Mouse (Mus musculus) limb, embryonic 14.5 days (tissue): ENCODE measurements around the gene Tasp1. TPM values are rescaled to one million over a fixed set of nuclear protein-coding genes. Genes with fewer than 3 reads are reported as not detected.
"Not testable (repeated sequence)": the region's sequence is repeated elsewhere in the genome, so short reads cannot be mapped to it uniquely, and the experiment has no call there.

Experiments used
- ATAC-seq: fragments of 200-750 bp; cut with Nextera tagmentation; 2 replicates; pipeline ENCODE4 v1.8.0; 2017; ENCODE audit warnings: low read depth, moderate number of reproducible peaks, moderate TSS enrichment; ENCODE audit not compliant: low FRiP score
- DNase-seq: peaks from one replicate; pipeline ENCODE4 v3.0.0-alpha.2; 2015; ENCODE audit warnings: low spot score
- H3K27ac ChIP-seq: fragments of 300-500 bp; sonication (generic); replicated peaks from 2 replicates; pipeline ENCODE4 v1.5.1; 2014; ENCODE audit warnings: low read depth, mild to moderate bottlenecking, low read length, moderate library complexity, mixed read lengths
- H3K27me3 ChIP-seq: fragments of 300-500 bp; sonication (generic); 2 replicates; pipeline ENCODE4 v1.6.1; 2014; ENCODE audit warnings: low read length, mixed read lengths; ENCODE audit not compliant: control insufficient read depth, insufficient read depth
- H3K36me3 ChIP-seq: fragments of 300-500 bp; sonication (generic); 2 replicates; pipeline ENCODE4 v1.6.1; 2014; ENCODE audit warnings: mild to moderate bottlenecking, low read length, moderate library complexity, mixed read lengths; ENCODE audit not compliant: control insufficient read depth, insufficient read depth
- H3K4me1 ChIP-seq: fragments of 300-500 bp; sonication (generic); 2 replicates; pipeline ENCODE4 v1.6.1; 2014; ENCODE audit warnings: antibody characterized with exemption, low read length, mixed read lengths; ENCODE audit not compliant: control insufficient read depth, insufficient read depth
- H3K4me2 ChIP-seq: fragments of 300-500 bp; sonication (generic); replicated peaks from 2 replicates; pipeline ENCODE4 v1.6.1; 2014; ENCODE audit warnings: low read depth, mild to moderate bottlenecking, low read length, moderate library complexity; ENCODE audit not compliant: severe bottlenecking
- H3K4me3 ChIP-seq: fragments of 300-500 bp; sonication (generic); replicated peaks from 2 replicates; pipeline ENCODE4 v1.5.1; 2014; ENCODE audit warnings: low read length
- H3K9ac ChIP-seq: fragments of 300-500 bp; sonication (generic); 2 replicates; pipeline ENCODE4 v1.6.1; 2014; ENCODE audit warnings: mild to moderate bottlenecking, low read depth, low read length, moderate library complexity; ENCODE audit not compliant: severe bottlenecking
- H3K9me3 ChIP-seq: fragments of 300-500 bp; sonication (generic); 2 replicates; pipeline ENCODE4 v1.6.1; 2016; ENCODE audit warnings: low read length; ENCODE audit not compliant: control insufficient read depth
- POLR2A ChIP-seq: fragments of 200-500 bp; IDR thresholded peaks from 2 replicates; pipeline ENCODE4 v1.8.0; 2012; ENCODE audit warnings: inconsistent platforms, mild to moderate bottlenecking, moderate library complexity, borderline replicate concordance; ENCODE audit not compliant: insufficient read depth, insufficient read length; ENCODE audit errors: extremely low read depth
- WGBS: fragments of 180-500 bp; shearing (Covaris S2); extraction: QIAGEN DNeasy Blood & Tissue Kit; methylation state at CpG from one replicate; pipeline ENCODE4 v1.1.7; 2014; 5-methylcytosine and 5-hydroxymethylcytosine counted together
- polyA plus RNA-seq, 2 experiments: library from polyadenylated mRNA; depleted of rRNA in 1 of 2; stranded (reverse) in 1 of 2; unstranded in 1 of 2; fragments of >200 nt; fragmentation: Nextera tagmentation in 1 of 2; extraction: Ambion mirVana in 1 of 2; gene quantifications; 2 replicates each; pipeline versions ENCODE4 v1.2.1 to v1.2.3; 2012 to 2014

Tasp1 gene
- polyA plus RNA-seq, 2 experiments, result 11.6 to 21.0 TPM

GRCm38 (mm10) chr2:139924937-139925336 lies 141.7 kb downstream of the Tasp1 start:
- Histone ChIP-seq H3K27ac (no peak overlapping the region), H3K27me3 (no peaks in the 10 kb centered on the region), H3K9me3 (no peaks in the 10 kb centered on the region), H3K4me3 (no peak overlapping the region), H3K4me2 (no peak overlapping the region), H3K4me1 (no peaks in the 10 kb centered on the region), H3K36me3 (no peaks in the 10 kb centered on the region), H3K9ac (no peak overlapping the region)
- ATAC-seq (no peak), DNase-seq (no peak)
- TF ChIP-seq POLR2A, result no peak
- WGBS, result 9% methylated on average over 1 of the region's 1 CpGs

- not testable (repeated sequence) for DNase-seq, H3K4me1 ChIP-seq, H3K36me3 ChIP-seq, H3K4me2 ChIP-seq, H3K9me3 ChIP-seq, ATAC-seq, H3K27ac ChIP-seq, H3K9ac ChIP-seq, H3K27me3 ChIP-seq, H3K4me3 ChIP-seq
Measured at GRCm38 (mm10) chr2:139921395-139921794, 145.2 kb downstream of the Tasp1 start.

- H3K27ac ChIP-seq, result no peak overlapping the region
- WGBS, result 31% methylated on average over 2 of the region's 2 CpGs
Measured at GRCm38 (mm10) chr2:139919757-139920156, 146.8 kb downstream of the Tasp1 start.

GRCm38 (mm10) chr2:139906441-139907157 lies 160.0 kb downstream of the Tasp1 start:
- TF ChIP-seq POLR2A, result no peak
- Histone ChIP-seq H3K27me3 (no peaks in the 10 kb centered on the region), H3K36me3 (no peaks in the 10 kb centered on the region), H3K4me1 (no peaks in the 10 kb centered on the region), H3K9me3 (no peaks in the 10 kb centered on the region), H3K27ac (no peak overlapping the region), H3K4me2 (no peak overlapping the region), H3K4me3 (no peak overlapping the region), H3K9ac (no peak overlapping the region)
- WGBS, result 92% methylated on average over 9 of the region's 9 CpGs
- DNase-seq (no peak), ATAC-seq (no peak)

More at GRCm38 (mm10) chr2:139919757-139920156, 146.8 kb downstream of the Tasp1 start:
- Histone ChIP-seq H3K27me3 (no peaks in the 10 kb centered on the region), H3K4me2 (no peak overlapping the region), H3K9me3 (no peaks in the 10 kb centered on the region), H3K4me1 (no peaks in the 10 kb centered on the region), H3K4me3 (no peak overlapping the region), H3K36me3 (no peaks in the 10 kb centered on the region), H3K9ac (no peak overlapping the region)
- TF ChIP-seq POLR2A, result no peak
- DNase-seq (peak; percentile 7), ATAC-seq (no peak)

- no peak for TF ChIP-seq POLR2A
- DNase-seq (no peak), ATAC-seq (no peak)
Measured at GRCm38 (mm10) chr2:139891405-139892089, 175.1 kb downstream of the Tasp1 start.

More at GRCm38 (mm10) chr2:139891405-139892089, 175.1 kb downstream of the Tasp1 start:
- H3K4me2 ChIP-seq, result no peak overlapping the region
- no peak overlapping the region for H3K4me3 ChIP-seq
- H3K9ac ChIP-seq, result no peak overlapping the region
- no peaks in the 10 kb centered on the region for H3K9me3 ChIP-seq
- no peaks in the 10 kb centered on the region for H3K36me3 ChIP-seq
- no peaks in the 10 kb centered on the region for H3K4me1 ChIP-seq
- H3K27me3 ChIP-seq, result no peaks in the 10 kb centered on the region
- H3K27ac ChIP-seq, result no peak overlapping the region
